Mouse (Mus musculus) intestine, postnatal 0 days (tissue): Measurements from ENCODE around the gene Ropn1. TPM values are rescaled to one million over a fixed set of nuclear protein-coding genes. Genes with fewer than 3 reads are reported as not detected.
"Not testable (repeated sequence)": the region's sequence is repeated elsewhere in the genome, so short reads cannot be mapped to it uniquely, and the experiment has no call there.

Experiments
- ATAC-seq: fragments of 200-750 bp; cut with Nextera tagmentation; 2 replicates; pipeline ENCODE4 v1.8.0; 2017; ENCODE audit warnings: mild to moderate bottlenecking, moderate TSS enrichment, moderate library complexity
- H3K27ac ChIP-seq: fragments of 300-500 bp; sonication (generic); 2 replicates; pipeline ENCODE4 v1.5.1; 2014; ENCODE audit warnings: mild to moderate bottlenecking, low read depth, low read length, moderate library complexity
- H3K27me3 ChIP-seq: fragments of 300-500 bp; sonication (generic); replicated peaks from 2 replicates; pipeline ENCODE4 v1.6.1; 2014; ENCODE audit warnings: low read length, mixed read lengths; ENCODE audit not compliant: control insufficient read depth, insufficient read depth
- H3K36me3 ChIP-seq: fragments of 300-500 bp; sonication (generic); 2 replicates; pipeline ENCODE4 v1.6.1; 2014; ENCODE audit warnings: mild to moderate bottlenecking, moderate library complexity; ENCODE audit not compliant: control insufficient read depth, insufficient read depth
- H3K4me1 ChIP-seq: fragments of 300-500 bp; sonication (generic); replicated peaks from 2 replicates; pipeline ENCODE4 v1.6.1; 2014; ENCODE audit warnings: antibody characterized with exemption, low read length, mixed read lengths; ENCODE audit not compliant: control insufficient read depth, insufficient read depth
- H3K4me2 ChIP-seq: fragments of 300-500 bp; sonication (generic); replicated peaks from 2 replicates; pipeline ENCODE4 v1.6.1; 2014; ENCODE audit warnings: low read depth, mild to moderate bottlenecking, moderate library complexity
- H3K4me3 ChIP-seq: fragments of 300-500 bp; sonication (generic); 2 replicates; pipeline ENCODE4 v1.5.1; 2014; ENCODE audit warnings: low read depth, low read length
- H3K9ac ChIP-seq: fragments of 300-500 bp; sonication (generic); 2 replicates; pipeline ENCODE4 v1.6.1; 2014; ENCODE audit warnings: mild to moderate bottlenecking, low read depth, low read length
- H3K9me3 ChIP-seq: fragments of 300-500 bp; sonication (generic); 2 replicates; pipeline ENCODE4 v1.6.1; 2016; ENCODE audit warnings: mixed run types; ENCODE audit not compliant: control insufficient read depth
- CTCF ChIP-seq: sonication (generic); IDR thresholded peaks from 2 replicates; pipeline ENCODE4 v1.5.1; 2016; ENCODE audit warnings: low read depth, mild to moderate bottlenecking, control low read depth, antibody characterized with exemption, moderate library complexity
- WGBS: fragments of 180-500 bp; shearing (Covaris S2); extraction: QIAGEN DNeasy Blood & Tissue Kit; methylation state at CpG from one replicate; pipeline ENCODE4 v1.1.7; 2014; 5-methylcytosine and 5-hydroxymethylcytosine counted together
- polyA plus RNA-seq: library from polyadenylated mRNA; unstranded; fragments of >200 nt; fragmentation: Nextera tagmentation; extraction: Ambion mirVana; gene quantifications from 2 replicates; pipeline ENCODE4 v1.2.1, GENCODE M21; 2015

The Ropn1 gene
- polyA plus RNA-seq, 1 experiment from 2014 or later, result not detected

DNA sequence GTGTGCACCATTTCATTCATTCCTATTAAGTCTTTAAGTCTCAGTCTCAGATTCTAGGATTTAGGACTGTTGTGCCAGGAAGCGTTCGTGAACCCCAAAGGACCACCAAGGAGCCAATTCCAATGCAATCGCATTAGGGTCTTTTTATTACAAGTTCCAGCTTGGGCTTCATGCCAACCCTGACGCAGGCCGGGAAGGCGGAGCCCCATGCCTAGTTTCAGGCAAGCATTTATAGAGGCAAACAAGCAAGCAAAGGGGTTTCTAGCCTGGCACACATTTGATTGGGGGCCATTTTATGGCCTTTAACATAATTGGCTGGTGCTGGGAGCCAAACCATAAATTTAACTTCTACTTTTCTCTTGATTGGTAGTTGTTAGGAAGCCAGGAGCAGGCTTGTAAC lies 24.6 kb downstream of the Ropn1 start:
- no peak for TF ChIP-seq CTCF
- no peak overlapping the region for H3K4me3 ChIP-seq
- no peak for ATAC-seq
- H3K4me2 ChIP-seq, result no peak overlapping the region
- no peak overlapping the region for H3K27ac ChIP-seq
- H3K4me1 ChIP-seq, result no peaks in the 10 kb centered on the region
- no peak overlapping the region for H3K9ac ChIP-seq
- no peaks in the 10 kb centered on the region for H3K27me3 ChIP-seq
- WGBS, result 81% methylated on average over 6 of the region's 6 CpGs
- no peaks in the 10 kb centered on the region for H3K9me3 ChIP-seq
- no peaks in the 10 kb centered on the region for H3K36me3 ChIP-seq

DNA sequence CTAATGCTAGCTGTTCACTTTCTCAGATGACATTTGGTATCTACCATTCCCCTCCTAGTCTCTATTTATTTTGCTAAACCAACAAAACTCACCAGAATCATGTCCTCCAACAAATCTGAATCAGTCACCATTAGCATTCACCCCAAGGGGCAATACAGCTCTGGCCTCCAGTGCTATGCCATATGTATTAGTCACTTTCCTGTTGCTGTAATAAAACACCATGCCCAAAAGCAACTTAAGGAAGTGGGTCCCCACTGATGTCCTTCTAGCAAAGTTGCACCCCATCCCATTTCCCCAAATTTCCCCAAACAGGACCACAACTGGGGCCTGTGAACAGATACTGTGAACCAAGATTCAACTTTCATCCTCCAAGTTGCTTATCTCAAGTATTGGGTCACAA lies 32.1 kb downstream of the Ropn1 start:
- Histone ChIP-seq H3K27ac (no peak overlapping the region), H3K4me2 (no peak overlapping the region), H3K36me3 (no peaks in the 10 kb centered on the region), H3K9ac (no peak overlapping the region), H3K27me3 (no peaks in the 10 kb centered on the region), H3K4me1 (no peaks in the 10 kb centered on the region), H3K4me3 (no peak overlapping the region), H3K9me3 (no peaks in the 10 kb centered on the region)
- no peak for TF ChIP-seq CTCF
- ATAC-seq, result no peak

DNA sequence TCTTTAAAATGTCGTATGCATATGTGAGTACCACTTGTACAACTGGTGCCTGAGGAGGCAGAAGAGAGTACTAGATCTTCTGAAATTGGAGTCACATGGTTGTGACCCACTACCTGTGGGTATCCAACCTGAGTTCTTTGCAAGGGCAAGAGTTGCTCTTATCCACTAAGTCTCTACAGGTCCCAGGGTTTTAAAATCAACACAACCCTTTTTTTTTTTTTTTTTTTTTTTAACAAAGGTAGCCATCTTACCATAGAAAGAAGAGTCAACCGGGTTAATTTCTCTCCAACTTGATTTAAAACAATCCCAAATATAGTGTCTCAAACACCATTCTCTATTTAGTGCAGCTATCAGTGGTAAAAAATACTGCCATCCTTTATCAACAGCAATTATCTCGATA lies 40.2 kb downstream of the Ropn1 start:
- Histone ChIP-seq H3K4me2 (peak overlapping the region; percentile 81; the same call in 1 of the 2 replicates), H3K9me3 (no peaks in the 10 kb centered on the region), H3K4me1 (no peaks in the 10 kb centered on the region), H3K27ac (no peak overlapping the region), H3K36me3 (no peaks in the 10 kb centered on the region), H3K9ac (no peak overlapping the region), H3K27me3 (no peaks in the 10 kb centered on the region), H3K4me3 (peak overlapping the region; percentile 61; the same call in 1 of the 2 replicates)
- no peak for TF ChIP-seq CTCF
- no peak for ATAC-seq
- WGBS, result 74% methylated on average over 3 of the region's 3 CpGs

DNA sequence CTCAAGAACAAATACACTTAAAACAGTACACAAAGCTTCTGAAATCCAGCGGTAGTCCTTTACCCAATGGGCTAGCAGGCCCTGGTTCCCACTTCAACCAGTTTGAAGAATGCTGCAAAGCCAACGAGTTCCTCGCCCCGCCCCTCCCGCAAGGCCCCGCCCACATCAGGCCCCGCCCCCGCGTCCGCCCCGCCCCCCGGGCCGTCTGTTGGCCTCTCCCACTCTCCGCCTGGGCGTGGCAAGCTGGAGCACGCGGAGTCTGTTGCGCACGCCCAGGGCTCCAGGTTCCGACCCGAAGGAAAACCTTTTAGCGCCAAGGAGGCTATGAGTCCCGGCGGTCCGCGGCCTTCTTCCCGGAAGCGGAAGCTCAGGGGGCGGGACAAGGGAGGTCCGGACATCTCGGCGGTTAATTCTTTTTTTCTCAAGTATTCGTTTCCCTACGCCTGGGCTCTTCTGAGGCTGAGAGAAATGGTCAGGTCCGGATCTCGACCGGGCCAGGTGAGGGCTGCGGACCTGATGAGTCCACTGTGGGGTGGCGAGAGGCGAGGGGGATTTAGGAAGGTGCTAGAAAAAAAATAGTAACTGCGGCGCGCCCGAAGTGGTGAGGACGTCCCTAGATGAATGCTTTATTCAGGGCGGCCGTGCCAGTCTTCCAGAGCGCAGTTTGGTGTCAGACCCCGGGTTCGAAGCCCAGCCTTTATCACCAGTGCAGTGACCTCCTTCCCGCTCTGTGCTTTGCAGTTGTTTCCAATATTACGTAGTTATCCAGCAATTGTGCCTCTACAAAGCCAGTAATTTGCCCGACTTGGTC lies 40.8 kb downstream of the Ropn1 start, which contains the start of gene Ccdc14:
Gene Ccdc14, plus strand, starts transcription at position 283 of the 811 bp plus-strand sequence.
- peak; percentile 97 for ATAC-seq
- Histone ChIP-seq H3K27me3 (no peaks in the 10 kb centered on the region), H3K4me1 (no peaks in the 10 kb centered on the region), H3K27ac (peak within 1 kb of the TSS; percentile 73), H3K4me2 (peak within 1 kb of the TSS; percentile 81), H3K9me3 (no peaks in the 10 kb centered on the region), H3K36me3 (no peaks in the 10 kb centered on the region), H3K4me3 (peak within 1 kb of the TSS; percentile 61), H3K9ac (peak within 1 kb of the TSS; percentile 69)
- no peak for TF ChIP-seq CTCF
- under 1% methylated on average over 53 of the region's 53 CpGs for WGBS

DNA sequence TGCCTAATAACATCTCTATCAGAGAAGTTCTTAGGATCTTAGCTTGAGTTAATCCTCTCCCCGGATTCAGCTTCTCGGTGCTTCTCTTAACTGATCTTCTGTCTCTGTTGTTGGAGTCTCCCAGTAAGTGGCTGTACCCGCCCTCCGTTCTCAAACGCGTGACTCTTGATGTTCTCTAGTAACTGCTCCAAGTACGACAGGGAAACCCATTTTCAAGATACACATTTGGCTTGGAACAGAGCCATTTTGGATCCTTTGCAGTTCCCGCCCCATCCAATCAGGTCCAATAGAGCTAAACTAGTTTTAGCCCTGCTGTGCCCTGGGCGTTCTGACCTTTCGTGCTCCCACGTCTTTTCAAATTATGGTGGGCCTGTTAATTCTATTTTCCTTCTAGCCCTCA lies 41.4 kb downstream of the Ropn1 start:
- Histone ChIP-seq H3K4me3 (peak overlapping the region; percentile 61), H3K9ac (peak overlapping the region; percentile 69), H3K9me3 (no peaks in the 10 kb centered on the region), H3K36me3 (no peaks in the 10 kb centered on the region), H3K27me3 (no peaks in the 10 kb centered on the region), H3K27ac (peak overlapping the region; percentile 73; the same call in 1 of the 2 replicates), H3K4me2 (peak overlapping the region; percentile 81), H3K4me1 (no peaks in the 10 kb centered on the region)
- 11% methylated on average over 11 of the region's 11 CpGs for WGBS
- no peak for TF ChIP-seq CTCF
- no peak for ATAC-seq

DNA sequence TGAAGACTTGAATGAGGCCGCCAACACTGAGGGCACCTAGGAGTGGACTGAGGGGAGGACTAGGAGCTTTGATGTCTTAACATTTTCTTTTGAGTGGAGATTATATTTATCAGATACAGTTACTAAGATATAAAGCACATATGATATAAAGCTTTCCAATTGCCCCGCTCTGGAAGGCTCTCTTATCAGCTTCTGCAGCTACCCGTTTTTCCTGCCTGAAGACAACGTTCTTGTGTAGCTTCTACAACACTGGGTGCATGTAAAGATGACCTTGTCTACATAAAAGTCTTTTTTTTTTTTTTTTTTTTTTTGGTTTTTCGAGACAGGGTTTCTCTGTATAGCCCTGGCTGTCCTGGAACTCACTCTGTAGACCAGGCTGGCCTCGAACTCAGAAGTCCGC lies 44.8 kb downstream of the Ropn1 start:
- ATAC-seq, result no peak
- no peak for TF ChIP-seq CTCF
- Histone ChIP-seq H3K9me3 (no peaks in the 10 kb centered on the region), H3K27ac (no peak overlapping the region), H3K4me2 (no peak overlapping the region), H3K36me3 (no peaks in the 10 kb centered on the region), H3K9ac (no peak overlapping the region), H3K27me3 (no peaks in the 10 kb centered on the region), H3K4me1 (no peaks in the 10 kb centered on the region), H3K4me3 (no peak overlapping the region)
- 76% methylated on average over 5 of the region's 7 CpGs for WGBS

DNA sequence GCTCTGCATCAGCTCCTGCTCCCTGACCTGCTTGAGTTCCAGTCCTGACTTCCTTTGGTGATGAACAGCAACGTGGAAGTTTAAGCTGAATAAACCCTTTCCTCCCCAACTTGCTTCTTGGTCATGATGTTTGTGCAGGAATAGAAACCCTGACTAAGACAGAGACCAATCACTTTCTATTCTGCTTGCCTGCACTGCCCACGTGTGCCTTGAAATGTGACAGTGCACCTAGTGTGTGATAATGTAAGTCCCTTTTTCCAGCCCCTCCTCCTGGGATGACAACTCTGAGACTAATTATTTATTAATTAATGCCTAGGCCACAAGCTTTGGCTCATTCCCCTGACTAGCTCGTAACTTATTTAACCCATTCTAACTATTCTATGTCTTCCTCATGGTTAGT lies 49.0 kb downstream of the Ropn1 start:
- not testable (repeated sequence) for H3K36me3 ChIP-seq, H3K4me3 ChIP-seq, ATAC-seq, H3K9ac ChIP-seq, H3K9me3 ChIP-seq, H3K27ac ChIP-seq, H3K27me3 ChIP-seq, H3K4me2 ChIP-seq, H3K4me1 ChIP-seq
- 74% methylated on average over 3 of the region's 3 CpGs for WGBS
